Mouse (Mus musculus) heart, postnatal 0 days (tissue): ENCODE data around the gene Mgat4a. TPM values are rescaled to one million over a fixed set of nuclear protein-coding genes. Genes with fewer than 3 reads are reported as not detected.

Source experiments
- ATAC-seq: fragments of 200-750 bp; cut with Nextera tagmentation; 2 replicates; pipeline ENCODE4 v1.8.0; 2017; ENCODE audit warnings: low read depth, moderate number of reproducible peaks, moderate library complexity; ENCODE audit not compliant: insufficient read depth
- DNase-seq: peaks from one replicate; pipeline ENCODE4 v3.0.0-alpha.2; 2016; ENCODE audit warnings: low spot score
- H3K27ac ChIP-seq: fragments of 300-500 bp; sonication (generic); 2 replicates; pipeline ENCODE4 v1.5.1; 2014; ENCODE audit warnings: low read depth, mild to moderate bottlenecking
- H3K27me3 ChIP-seq: fragments of 300-500 bp; sonication (generic); 2 replicates; pipeline ENCODE4 v1.6.1; 2014; ENCODE audit warnings: low read length, mixed read lengths; ENCODE audit not compliant: control insufficient read depth, insufficient read depth
- H3K36me3 ChIP-seq: fragments of 300-500 bp; sonication (generic); replicated peaks from 2 replicates; pipeline ENCODE4 v1.6.1; 2014; ENCODE audit warnings: low read length, mixed read lengths; ENCODE audit not compliant: control insufficient read depth, insufficient read depth
- H3K4me1 ChIP-seq: fragments of 300-500 bp; sonication (generic); 2 replicates; pipeline ENCODE4 v1.6.1; 2014; ENCODE audit warnings: antibody characterized with exemption; ENCODE audit not compliant: control insufficient read depth, insufficient read depth
- H3K4me2 ChIP-seq: fragments of 300-500 bp; sonication (generic); 2 replicates; pipeline ENCODE4 v1.6.1; 2014; ENCODE audit warnings: low read depth, mild to moderate bottlenecking, low read length, moderate library complexity
- H3K4me3 ChIP-seq: fragments of 300-500 bp; sonication (generic); 2 replicates; pipeline ENCODE4 v1.5.1; 2014; ENCODE audit warnings: low read depth, low read length
- H3K9ac ChIP-seq: fragments of 300-500 bp; sonication (generic); replicated peaks from 2 replicates; pipeline ENCODE4 v1.6.1; 2014; ENCODE audit warnings: low read depth, low read length, mixed read lengths
- H3K9me3 ChIP-seq: fragments of 300-500 bp; sonication (generic); replicated peaks from 2 replicates; pipeline ENCODE4 v1.6.1; 2016; ENCODE audit warnings: low read length; ENCODE audit not compliant: control insufficient read depth
- CTCF ChIP-seq: IDR thresholded peaks from 2 replicates; pipeline ENCODE4 v1.5.1; 2016; ENCODE audit warnings: antibody characterized with exemption, control low read depth, low read depth
- EP300 ChIP-seq: IDR thresholded peaks from 2 replicates; pipeline ENCODE4 v1.6.1; 2016; ENCODE audit warnings: antibody characterized with exemption, low read depth
- WGBS: fragments of 180-500 bp; shearing (Covaris S2); extraction: QIAGEN DNeasy Blood & Tissue Kit; methylation state at CpG from one replicate; pipeline ENCODE4 v1.1.7; 2014; 5-methylcytosine and 5-hydroxymethylcytosine counted together
- polyA plus RNA-seq: library from polyadenylated mRNA; unstranded; fragments of >200 nt; fragmentation: Nextera tagmentation; extraction: Ambion mirVana; gene quantifications from 2 replicates; pipeline ENCODE4 v1.2.1, GENCODE M21; 2015
- total RNA-seq: library from RNA; depleted of rRNA; stranded (reverse); fragments of >200 nt; gene quantifications from 2 replicates; pipeline ENCODE4 v1.2.3, GENCODE M21; 2014; ENCODE audit warnings: low replicate concordance

Gene Mgat4a
- total and polyA plus RNA-seq, 2 experiments from 2014 or later = 4.4 to 7.3 TPM

- Histone ChIP-seq H3K9me3 (no peaks in the 10 kb centered on the region), H3K4me2 (no peak overlapping the region), H3K27me3 (no peaks in the 10 kb centered on the region), H3K4me3 (no peak overlapping the region), H3K27ac (no peak overlapping the region), H3K36me3 (0 out of 2 replicates have a peak, but pooled peaks cover 4% of the 10 kb centered on the region), H3K9ac (no peak overlapping the region), H3K4me1 (no peaks in the 10 kb centered on the region)
- ATAC-seq (no peak), DNase-seq (no peak)
- WGBS = 80% methylated on average over 5 of the region's 5 CpGs
- TF ChIP-seq CTCF (no peak), EP300 (no peak)
Measured at GRCm38 (mm10) chr1:37469007-37469406, 71.8 kb downstream of the Mgat4a start.

GRCm38 (mm10) chr1:37467806-37468205, 73.0 kb downstream of the Mgat4a start:
- Histone ChIP-seq H3K4me2 (no peak overlapping the region), H3K9me3 (no peaks in the 10 kb centered on the region), H3K4me3 (no peak overlapping the region), H3K4me1 (no peaks in the 10 kb centered on the region), H3K27me3 (no peaks in the 10 kb centered on the region), H3K27ac (no peak overlapping the region), H3K36me3 (0 out of 2 replicates have a peak, but pooled peaks cover 4% of the 10 kb centered on the region), H3K9ac (no peak overlapping the region)
- ATAC-seq = no peak
- DNase-seq = no peak
- TF ChIP-seq EP300 = no peak
- no peak for TF ChIP-seq CTCF
- 80% methylated on average over 4 of the region's 4 CpGs for WGBS

- WGBS = 86% methylated on average over 3 of the region's 3 CpGs
- no peak for ATAC-seq
- peaks cover 4% of the 10 kb centered on the region; the same call in 1 of the 2 replicates for H3K36me3 ChIP-seq
- DNase-seq = no peak
- no peak overlapping the region for H3K9ac ChIP-seq
- no peaks in the 10 kb centered on the region for H3K4me1 ChIP-seq
- no peak overlapping the region for H3K4me3 ChIP-seq
- no peaks in the 10 kb centered on the region for H3K9me3 ChIP-seq
- no peak for TF ChIP-seq EP300
- no peak for TF ChIP-seq CTCF
- no peak overlapping the region for H3K27ac ChIP-seq
- no peaks in the 10 kb centered on the region for H3K27me3 ChIP-seq
- no peak overlapping the region for H3K4me2 ChIP-seq
Measured at GRCm38 (mm10) chr1:37466322-37466995, 74.4 kb downstream of the Mgat4a start.

GRCm38 (mm10) chr1:37464878-37465452, 75.9 kb downstream of the Mgat4a start:
- 73% methylated on average over 10 of the region's 10 CpGs for WGBS
- Histone ChIP-seq H3K9me3 (no peaks in the 10 kb centered on the region), H3K27me3 (no peaks in the 10 kb centered on the region), H3K9ac (no peak overlapping the region), H3K4me3 (no peak overlapping the region), H3K4me2 (no peak overlapping the region), H3K27ac (no peak overlapping the region), H3K36me3 (peaks cover 4% of the 10 kb centered on the region; the same call in 1 of the 2 replicates), H3K4me1 (no peaks in the 10 kb centered on the region)
- TF ChIP-seq CTCF = no peak
- DNase-seq (no peak), ATAC-seq (no peak)

- Histone ChIP-seq H3K4me2 (no peak overlapping the region), H3K36me3 (no peaks in the 10 kb centered on the region; the same call in 1 of the 2 replicates), H3K27me3 (no peaks in the 10 kb centered on the region), H3K9me3 (no peaks in the 10 kb centered on the region), H3K4me3 (no peak overlapping the region), H3K27ac (no peak overlapping the region), H3K4me1 (no peaks in the 10 kb centered on the region), H3K9ac (no peak overlapping the region)
- 92% methylated on average over 7 of the region's 7 CpGs for WGBS
- DNase-seq (no peak), ATAC-seq (no peak)
- TF ChIP-seq EP300 (no peak), CTCF (no peak)
Measured at GRCm38 (mm10) chr1:37457546-37457945, 83.3 kb downstream of the Mgat4a start.
